Mouse (Mus musculus) bone marrow, adult 2 months (tissue): Measurements from ENCODE around the gene Hey2.

ENCODE experiments used
- CTCF ChIP-seq: fragments of 200-500 bp; IDR thresholded peaks from 2 replicates; pipeline ENCODE4 v1.5.1; 2011; ENCODE audit warnings: low read length, control low read depth; ENCODE audit not compliant: control insufficient read depth, insufficient read depth
- POLR2A ChIP-seq: fragments of 200-500 bp; IDR thresholded peaks from 2 replicates; pipeline ENCODE4 v1.6.1; 2011; ENCODE audit warnings: low read depth, mild to moderate bottlenecking, control low read depth, low read length, borderline replicate concordance; ENCODE audit not compliant: control insufficient read depth

- TF ChIP-seq CTCF: no peak
- TF ChIP-seq POLR2A: no peak
Observed at GRCm38 (mm10) chr10:30844191-30845010, 1.8 kb upstream of the Hey2 start.
